Mouse (Mus musculus) ES-E14 (cell line): ENCODE measurements around the gene Vps35l.

Experiments used
- CHD2 ChIP-seq: IDR thresholded peaks from 2 replicates; pipeline ENCODE4 v1.6.1; 2014; ENCODE audit warnings: mild to moderate bottlenecking, low read depth, low read length, inconsistent platforms
- HCFC1 ChIP-seq: IDR thresholded peaks from 2 replicates; pipeline ENCODE4 v1.6.1; 2012; ENCODE audit warnings: low read length, inconsistent platforms, borderline replicate concordance; ENCODE audit not compliant: insufficient read depth
- ZC3H11A ChIP-seq: IDR thresholded peaks from 2 replicates; pipeline ENCODE4 v1.6.1; 2012; ENCODE audit warnings: low read depth, mild to moderate bottlenecking, inconsistent platforms, low read length, borderline replicate concordance
- ZNF384 ChIP-seq: IDR thresholded peaks from 2 replicates; pipeline ENCODE4 v1.6.1; 2012; ENCODE audit warnings: low read depth, low read length, inconsistent platforms

DNA sequence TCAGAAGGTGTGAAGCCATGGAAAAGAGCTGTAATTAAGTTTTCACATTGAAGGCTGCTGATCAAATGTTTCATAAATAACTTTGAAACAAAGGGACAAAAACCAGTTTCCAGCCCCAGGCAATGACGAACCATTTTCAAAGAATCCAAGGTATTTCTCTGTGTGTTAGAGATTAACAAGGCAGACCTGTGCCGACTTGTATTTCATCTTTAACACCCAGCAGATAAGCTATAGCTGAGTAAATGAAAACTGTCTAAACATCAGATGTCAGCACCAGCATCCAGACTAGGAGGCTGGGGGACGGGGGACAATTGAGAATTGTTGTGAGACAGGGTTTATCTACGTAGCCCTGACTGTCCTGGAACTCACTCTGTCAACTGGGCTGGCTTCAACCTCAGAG is 143.9 kb downstream of the Vps35l start:
- TF ChIP-seq ZNF384 (no peak), CHD2 (no peak), ZC3H11A (no peak), HCFC1 (no peak)
